Mouse (Mus musculus) kidney, embryonic 15.5 days (tissue): ENCODE results near the gene Col8a2. TPM values are rescaled to one million over a fixed set of nuclear protein-coding genes. Genes with fewer than 3 reads are reported as not detected.

Experiments used
- polyA plus RNA-seq: library from polyadenylated mRNA; unstranded; fragments of >200 nt; fragmentation: Nextera tagmentation; extraction: Ambion mirVana; gene quantifications from 2 replicates; pipeline ENCODE4 v1.2.1, GENCODE M21; 2015

The Col8a2 gene
- polyA plus RNA-seq, 1 experiment from 2014 or later = 15.2 TPM

Other genes starting within 250 kb of the Col8a2 start
- gene Mrps15, start 239.9 kb upstream of the Col8a2 start, polyA plus RNA-seq = 150 and 153 TPM in 2 replicates
- 19.0 and 19.1 TPM in 2 replicates for gene Oscp1, start 228.2 kb upstream of the Col8a2 start, polyA plus RNA-seq
- gene Lsm10, start 190.2 kb upstream of the Col8a2 start, polyA plus RNA-seq = 51.8 and 52.9 TPM in 2 replicates
- gene Stk40, start 182.8 kb upstream of the Col8a2 start, polyA plus RNA-seq = 38.2 and 41.3 TPM in 2 replicates
- 90.0 and 98.5 TPM in 2 replicates for gene Eva1b, start 139.0 kb upstream of the Col8a2 start, polyA plus RNA-seq
- gene Sh3d21, start 123.3 kb upstream of the Col8a2 start, polyA plus RNA-seq = 8.3 and 9.5 TPM in 2 replicates
- 219 and 230 TPM in 2 replicates for gene Thrap3, start 84.0 kb upstream of the Col8a2 start, polyA plus RNA-seq
- 39.6 and 40.7 TPM in 2 replicates for gene Map7d1, start 30.4 kb upstream of the Col8a2 start, polyA plus RNA-seq
- gene Trappc3, start 24.5 kb upstream of the Col8a2 start, polyA plus RNA-seq = 106 and 111 TPM in 2 replicates
- gene Adprhl2, start 34.9 kb downstream of the Col8a2 start, polyA plus RNA-seq = 74.4 and 81.1 TPM in 2 replicates
- 4.7 and 4.9 TPM in 2 replicates for gene Tekt2, start 38.9 kb downstream of the Col8a2 start, polyA plus RNA-seq
- gene Ago3, start 142.8 kb downstream of the Col8a2 start, polyA plus RNA-seq = 12.9 and 15.9 TPM in 2 replicates
- gene Ago1, start 181.8 kb downstream of the Col8a2 start, polyA plus RNA-seq = 5.1 and 5.2 TPM in 2 replicates
- gene Ago4, start 246.7 kb downstream of the Col8a2 start, polyA plus RNA-seq = 1.4 and 1.8 TPM in 2 replicates